Mouse (Mus musculus): ENCODE results near the gene Dusp1.

GRCm38 (mm10) chr17:26515675-26516074 lies 46.3 kb downstream of the Dusp1 start:
- TF ChIP-seq EP300 (IDR thresholded peaks at IDR 0.05; ENCODE audit: low read depth) (no peak), CTCF (IDR thresholded peaks at IDR 0.05; ENCODE audit: low read depth) (no peak)
